Mouse (Mus musculus): ENCODE measurements around the gene Phc2.

The Phc2 gene

DNA sequence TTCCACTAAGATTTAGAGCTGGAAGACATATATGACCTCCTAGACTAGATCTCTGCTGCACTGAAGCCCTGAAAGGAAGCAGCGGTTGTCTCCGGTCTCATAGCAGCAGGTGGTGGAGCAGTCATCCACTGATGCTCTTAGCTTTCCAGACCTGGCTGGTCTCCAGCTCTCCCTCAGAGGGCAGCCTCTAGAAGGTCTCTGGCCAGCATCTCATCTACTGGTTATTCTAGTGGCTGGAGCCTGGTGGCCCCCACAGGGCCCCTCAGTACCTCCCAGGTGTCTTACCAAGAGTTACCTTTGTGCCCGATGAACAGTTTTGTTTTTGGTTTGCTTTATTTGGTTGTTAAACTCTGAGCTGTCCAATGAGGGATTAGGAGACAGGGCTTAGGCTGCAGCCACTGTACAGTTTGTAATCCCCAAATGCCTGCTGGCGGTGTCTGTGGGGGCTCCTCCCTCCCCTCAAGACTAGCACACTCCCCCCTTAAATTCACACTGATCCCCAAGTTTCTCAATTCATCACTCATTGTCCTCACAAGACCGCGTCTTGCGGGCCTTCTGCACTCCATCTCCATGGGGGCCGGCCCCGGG, 66.7 kb downstream of the Phc2 start:
- peak; percentile 82 to 87 for DNase-seq

DNA sequence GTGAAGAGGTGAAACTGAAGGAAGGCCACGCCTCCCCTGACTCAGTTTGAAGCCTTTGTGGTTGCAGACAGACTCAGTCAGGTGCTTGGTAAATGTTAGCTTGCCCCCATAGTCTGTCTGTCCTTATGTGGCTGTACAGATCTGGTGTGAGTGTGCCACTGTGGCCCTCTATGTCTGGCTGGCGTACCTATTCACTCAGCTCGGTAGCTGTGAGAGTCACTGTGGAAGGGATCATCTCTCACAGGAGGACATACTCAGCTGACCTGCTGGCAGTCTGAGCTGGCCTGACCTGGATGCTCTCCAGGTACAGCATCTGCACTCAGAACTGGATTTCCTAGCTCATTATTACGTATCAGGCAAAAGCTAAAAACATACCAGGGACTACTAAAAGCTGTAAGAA, 67.3 kb downstream of the Phc2 start:
- DNase-seq = peak; percentile 59 to 66

DNA sequence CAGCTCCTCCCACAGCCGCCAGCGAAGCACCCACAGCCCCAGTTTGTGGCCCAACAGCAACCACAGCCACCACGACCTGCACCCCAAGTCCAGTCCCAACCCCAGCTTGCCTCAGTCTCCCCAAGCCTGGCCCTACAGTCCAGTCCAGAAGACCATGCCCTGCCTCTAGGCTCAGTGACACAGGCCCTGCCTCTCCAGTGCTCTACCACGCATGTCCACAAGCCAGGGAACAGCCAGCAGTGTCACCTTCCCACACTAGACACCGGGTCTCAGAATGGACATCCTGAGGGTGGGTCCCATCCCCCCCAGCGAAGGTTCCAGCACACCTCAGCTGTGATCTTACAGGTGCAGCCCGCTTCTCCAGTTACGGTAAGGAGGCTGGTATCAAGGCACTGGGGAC, 68.4 kb downstream of the Phc2 start:
- DNase-seq = peak; percentile 40 to 48

GRCm38 (mm10) chr4:128723431-128723830, 68.9 kb downstream of the Phc2 start:
- DNase-seq = peak in 1 of 2 experiments; percentile 54

DNA sequence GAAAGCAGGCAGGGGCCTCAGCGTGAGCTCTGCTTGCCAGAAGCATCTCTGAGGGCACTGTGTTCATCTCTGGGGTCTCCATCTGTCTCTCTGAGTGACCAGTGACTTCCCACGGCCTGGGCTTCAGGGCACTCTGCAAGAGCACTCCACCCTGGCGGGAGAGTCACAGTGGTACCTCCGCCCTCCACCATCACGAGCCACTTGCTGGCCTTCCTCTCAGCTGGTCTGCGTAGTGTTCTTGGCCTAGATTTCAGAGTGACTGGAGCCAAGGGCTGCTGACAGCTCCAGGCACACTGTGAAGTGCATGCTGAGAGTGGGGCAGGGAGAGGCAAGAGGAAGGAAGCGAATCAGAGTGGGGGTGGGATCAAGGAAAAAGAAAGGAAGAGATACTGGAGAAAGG, 69.6 kb downstream of the Phc2 start:
- DNase-seq = peak; percentile 86 to 90

GRCm38 (mm10) chr4:128727019-128727720, 72.7 kb downstream of the Phc2 start:
- peak; percentile 89 to 95 for DNase-seq

DNA sequence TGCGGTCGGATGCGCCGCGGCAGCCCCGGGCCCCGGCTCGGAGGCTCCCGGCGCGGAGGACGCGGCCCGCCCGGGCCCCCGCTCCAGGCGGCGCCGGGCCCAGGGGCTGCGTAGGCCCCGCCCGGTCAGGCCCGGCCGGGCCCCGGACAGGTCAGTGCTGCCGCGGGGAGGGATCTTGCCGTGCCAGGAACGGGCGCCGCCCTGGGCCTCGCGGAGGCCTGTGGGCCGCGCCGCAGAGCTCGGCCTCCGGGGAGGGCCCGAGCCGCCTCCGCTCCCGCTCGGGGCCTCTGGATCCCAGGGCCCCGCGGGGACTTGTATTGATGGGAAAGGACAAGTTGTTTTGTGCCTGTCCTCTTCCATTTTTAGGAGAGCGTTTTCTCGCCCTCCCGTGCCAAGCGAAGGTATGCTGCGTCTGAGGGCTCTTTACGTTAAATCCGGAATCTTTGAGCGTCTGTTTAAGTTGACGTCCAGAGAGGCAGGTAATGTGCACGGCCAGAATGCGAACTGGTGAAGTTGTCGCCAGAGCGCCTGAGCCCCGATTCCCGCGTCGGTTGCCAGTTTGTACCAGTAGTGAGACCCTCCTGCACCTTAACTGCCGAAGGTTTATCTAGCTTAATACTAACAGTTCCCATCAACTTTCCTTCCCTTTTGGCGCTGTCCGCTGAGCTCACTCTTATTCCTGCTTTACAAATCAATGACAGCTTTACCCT, 73.4 kb downstream of the Phc2 start:
- DNase-seq = peak in 1 of 2 experiments; percentile 76

DNA sequence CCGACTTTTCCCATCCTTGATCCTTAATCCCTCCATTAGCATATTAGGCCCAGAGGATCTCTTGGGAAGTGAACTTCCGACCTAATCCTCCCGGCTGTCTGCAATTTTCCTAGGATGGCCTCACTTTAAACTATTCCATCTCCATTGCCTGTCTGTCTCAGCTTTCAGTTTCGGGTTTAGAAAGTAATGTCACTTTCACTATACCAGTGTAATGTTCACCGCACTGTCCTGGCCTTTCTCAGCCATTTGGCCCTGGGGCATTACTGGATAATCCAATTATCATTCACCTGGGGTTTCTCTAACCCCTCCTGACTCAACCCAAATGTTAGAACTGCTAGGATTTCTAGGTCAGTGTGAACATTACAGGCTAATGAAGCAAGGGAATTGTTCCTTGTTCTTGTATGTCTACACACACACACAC, 73.9 kb downstream of the Phc2 start:
- DNase-seq = no peak

GRCm38 (mm10) chr4:128729033-128729708, 74.7 kb downstream of the Phc2 start:
- DNase-seq = peak; percentile 81 to 82

GRCm38 (mm10) chr4:128729709-128730037, 75.2 kb downstream of the Phc2 start:
- DNase-seq = no peak

- no peak for DNase-seq
These were observed 75.8 kb downstream of the Phc2 start for GRCm38 (mm10) chr4:128730271-128730670.

DNA sequence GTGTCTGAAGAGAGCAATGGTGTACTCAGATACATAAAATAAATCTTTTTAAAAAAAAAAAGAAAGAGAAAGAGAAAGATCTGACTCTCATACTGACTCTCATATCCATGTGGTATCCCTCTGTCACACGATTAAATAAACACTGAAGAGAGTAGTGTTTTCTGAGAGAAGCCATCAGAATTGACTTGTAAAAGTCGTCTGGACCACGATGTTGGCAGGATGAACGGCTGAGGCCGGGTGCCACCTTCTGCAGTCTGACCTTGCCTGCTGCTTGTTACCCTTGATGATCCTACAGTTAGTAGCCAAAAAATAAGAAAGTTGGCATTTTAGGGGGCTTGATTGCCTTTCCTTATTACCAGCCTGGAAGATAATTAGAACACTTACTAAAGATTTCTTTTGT, 78.3 kb downstream of the Phc2 start:
- no peak for DNase-seq

- no peak for DNase-seq
These were observed 79.0 kb downstream of the Phc2 start for GRCm38 (mm10) chr4:128733496-128733895.

GRCm38 (mm10) chr4:128734217-128734616, 79.7 kb downstream of the Phc2 start:
- no peak for DNase-seq

DNA sequence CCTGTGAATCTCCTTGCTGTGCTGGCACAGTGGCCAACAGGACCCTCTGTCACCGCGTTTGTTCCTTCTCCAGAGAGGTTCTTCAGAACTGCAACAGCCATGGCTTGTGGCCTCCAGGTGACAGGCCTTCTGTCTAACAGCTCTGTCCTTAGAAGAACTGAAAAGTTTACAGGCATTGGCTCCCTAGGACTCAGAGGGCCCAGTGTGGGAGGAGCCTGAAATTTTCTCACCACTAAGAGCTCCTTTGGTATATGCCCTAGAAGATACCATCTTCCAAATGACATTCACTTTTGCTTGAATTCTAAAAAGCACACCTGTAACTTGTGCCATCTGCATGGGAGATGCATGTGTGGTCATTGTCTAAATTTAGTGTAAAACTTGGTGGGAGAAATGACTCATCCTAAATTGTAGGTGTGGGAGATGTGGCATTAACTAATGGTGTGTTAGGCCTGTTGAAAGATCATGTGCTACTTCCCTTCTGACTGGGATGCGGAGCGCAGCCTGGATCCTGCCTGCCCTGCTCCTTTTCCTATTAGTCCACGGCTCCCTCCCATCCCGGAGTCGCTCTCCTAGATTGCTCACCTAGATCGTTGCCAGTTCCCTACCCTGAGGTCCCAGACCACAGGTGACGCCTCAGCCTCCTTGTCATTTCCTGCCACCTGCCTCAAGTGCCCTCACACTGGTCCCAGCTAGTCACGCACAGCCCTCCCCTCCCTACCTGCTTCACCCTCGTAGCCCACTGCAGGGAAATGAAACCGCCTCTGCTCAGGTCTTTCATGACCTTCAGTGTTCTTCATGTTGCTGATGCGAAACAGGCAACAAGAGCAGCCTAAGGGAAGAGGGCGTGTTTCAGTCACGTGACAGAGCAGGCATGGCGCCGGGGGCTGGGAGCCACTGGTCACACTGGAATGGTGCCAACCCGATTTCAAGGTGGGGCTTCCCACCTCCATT, 80.5 kb downstream of the Phc2 start:
- peak; percentile 51 to 64 for DNase-seq

GRCm38 (mm10) chr4:128737137-128737589, 82.7 kb downstream of the Phc2 start:
- peak in 1 of 2 experiments; percentile 58 for DNase-seq

DNA sequence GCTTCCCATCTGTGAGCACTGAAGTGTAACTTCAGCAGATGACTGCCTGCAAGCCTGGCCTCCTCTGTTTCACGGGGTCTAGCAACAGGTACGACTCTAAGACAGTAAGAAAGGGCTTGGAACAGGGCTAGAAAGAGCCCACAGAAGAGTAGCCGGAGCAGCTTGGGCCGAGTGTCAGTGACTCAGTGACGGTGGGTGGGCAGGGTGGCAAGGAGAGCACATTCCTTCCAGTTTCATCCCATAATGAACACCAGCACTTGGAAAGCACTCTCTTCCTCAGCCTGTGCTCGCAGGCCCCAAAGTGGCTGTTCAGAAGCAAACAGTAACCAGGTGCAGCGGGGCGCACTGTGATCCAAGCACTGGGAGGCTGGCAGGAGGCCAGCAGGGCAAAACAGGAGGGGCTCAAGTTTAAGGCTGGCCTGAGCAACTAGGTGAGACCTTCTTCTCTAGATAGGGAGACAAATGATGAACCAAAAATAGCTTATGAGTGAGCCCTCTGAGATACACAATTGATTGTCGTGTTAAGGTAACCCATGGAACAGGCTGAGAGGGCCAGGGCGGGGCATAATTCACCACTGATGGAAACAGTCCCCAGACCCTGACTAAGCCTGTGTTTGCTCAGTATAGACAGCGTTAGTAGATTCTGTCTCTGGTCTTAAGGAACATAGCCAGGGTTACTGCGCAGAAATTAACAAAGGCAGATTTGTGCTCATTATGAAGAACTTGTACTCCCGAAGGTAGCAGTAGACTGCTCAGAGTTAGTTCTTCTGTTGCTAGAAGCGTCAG, 83.5 kb downstream of the Phc2 start:
- peak; percentile 60 to 69 for DNase-seq

GRCm38 (mm10) chr4:128740878-128741277, 86.4 kb downstream of the Phc2 start:
- peak in 1 of 2 experiments; percentile 1 for DNase-seq

GRCm38 (mm10) chr4:128741906-128742305, 87.4 kb downstream of the Phc2 start:
- DNase-seq = peak; percentile 5 to 11

DNA sequence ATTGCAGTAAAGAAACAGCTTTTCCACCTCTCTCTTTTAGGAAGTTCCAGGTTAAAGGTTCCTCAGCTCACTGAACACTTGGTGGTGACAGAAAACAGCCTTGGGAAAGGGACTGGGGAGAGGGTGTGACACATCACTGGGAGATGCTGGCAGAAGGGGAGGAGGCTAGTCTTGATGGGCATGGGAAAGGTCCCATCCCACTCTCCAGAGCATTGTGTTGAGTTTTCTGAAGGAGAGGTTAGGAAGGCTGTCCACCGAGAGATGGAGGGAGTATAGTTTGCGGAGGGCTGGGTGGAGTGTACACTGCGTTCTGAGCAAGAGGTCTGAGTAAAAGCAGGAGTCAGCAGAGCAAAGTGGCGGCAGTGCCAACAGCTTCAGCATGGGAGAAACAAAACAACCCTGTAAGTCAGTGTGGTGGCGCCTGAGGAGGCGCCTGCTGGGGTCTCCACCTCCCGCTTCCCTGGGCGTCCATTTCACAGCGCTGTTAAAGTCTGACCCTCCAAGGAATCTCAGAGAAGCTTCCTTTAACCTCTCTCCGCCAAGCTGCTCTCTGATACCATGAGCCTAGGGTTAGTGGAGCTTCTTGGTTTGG, 88.0 kb downstream of the Phc2 start:
- DNase-seq = peak; percentile 20 to 28

All from cerebellum, postnatal 25 days (tissue).